Mouse (Mus musculus) ES-Bruce4 (cell line): ENCODE measurements around the gene Letm1.

Experiments used
- CTCF ChIP-seq: IDR thresholded peaks from one replicate; pipeline ENCODE4 v1.8.1; 2011; ENCODE audit warnings: low read depth, low read length
- EP300 ChIP-seq: IDR thresholded peaks from 2 replicates; pipeline ENCODE4 v1.6.1; 2011; ENCODE audit warnings: low read depth, low read length; ENCODE audit not compliant: insufficient read depth
- POLR2A ChIP-seq: IDR thresholded peaks from one replicate; pipeline ENCODE4 v1.8.1; 2011; ENCODE audit warnings: low read length; ENCODE audit not compliant: insufficient read depth

DNA sequence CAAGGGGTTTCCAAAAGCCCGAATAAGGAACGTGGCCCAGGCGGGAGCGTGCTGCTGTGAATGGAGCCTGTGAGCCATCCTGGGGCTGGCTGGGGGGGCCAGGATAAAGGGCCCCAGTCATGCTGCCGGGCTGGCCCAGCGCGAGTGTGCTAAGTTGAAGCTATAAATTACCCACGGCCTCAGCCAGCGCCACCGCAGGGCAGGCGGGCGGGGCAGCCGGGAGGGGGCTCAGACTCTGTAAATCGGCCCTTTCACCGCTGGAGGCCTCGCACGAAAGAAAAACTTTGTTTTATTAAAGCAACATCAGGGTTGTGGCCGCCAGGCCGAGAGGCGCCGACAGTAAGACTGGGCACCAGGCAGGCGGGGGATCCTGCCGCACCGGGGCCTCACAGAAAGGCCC is 90.2 kb downstream of the Letm1 start:
- TF ChIP-seq CTCF (no peak), EP300 (no peak), POLR2A (no peak)
